Mouse (Mus musculus): ENCODE measurements around the gene Cog1.

DNA sequence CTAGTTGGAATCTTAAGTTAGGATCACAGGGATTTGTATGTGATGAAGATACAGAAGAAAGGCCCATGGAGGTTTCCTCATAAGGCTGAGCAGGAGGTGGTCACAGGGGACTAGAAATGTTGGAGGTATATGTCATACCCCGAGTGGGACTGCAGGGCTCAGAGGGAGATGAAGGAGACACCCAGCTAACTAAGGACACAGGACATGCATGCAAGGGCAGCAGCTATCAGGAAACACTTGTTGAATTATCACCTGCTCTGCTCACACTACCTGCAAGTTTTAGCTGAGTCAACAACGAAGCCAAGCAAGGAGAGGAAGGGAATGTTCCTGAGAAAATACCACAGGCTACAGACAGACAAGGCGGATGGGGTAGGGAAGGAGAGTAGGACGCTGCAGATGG lies 18.7 kb downstream of the Cog1 start:
- TF ChIP-seq GATA1 (IDR thresholded peaks at IDR 0.05; ENCODE audit: low read length) (no peak), TAL1 (IDR thresholded peaks at IDR 0.05; ENCODE audit: low read length) (no peak)
